Mouse (Mus musculus) kidney, embryonic 14.5 days (tissue): ENCODE results near the gene Prkn. TPM values are rescaled to one million over a fixed set of nuclear protein-coding genes. Genes with fewer than 3 reads are reported as not detected.

Experiments
- ATAC-seq: fragments of 200-750 bp; cut with Nextera tagmentation; 2 replicates; pipeline ENCODE4 v1.8.0; 2017; ENCODE audit warnings: moderate number of reproducible peaks, mild to moderate bottlenecking, moderate TSS enrichment, moderate library complexity; ENCODE audit not compliant: low FRiP score, low TSS enrichment
- H3K27ac ChIP-seq: fragments of 300-500 bp; sonication (generic); 2 replicates; pipeline ENCODE4 v1.5.1; 2014; ENCODE audit warnings: low read depth, mild to moderate bottlenecking, low read length, moderate library complexity, mixed read lengths
- H3K27me3 ChIP-seq: fragments of 300-500 bp; sonication (generic); 2 replicates; pipeline ENCODE4 v1.6.1; 2014; ENCODE audit warnings: mild to moderate bottlenecking, low read length; ENCODE audit not compliant: control insufficient read depth, insufficient read depth
- H3K36me3 ChIP-seq: fragments of 300-500 bp; sonication (generic); 2 replicates; pipeline ENCODE4 v1.6.1; 2014; ENCODE audit warnings: low read length, mixed read lengths; ENCODE audit not compliant: control insufficient read depth, insufficient read depth
- H3K4me1 ChIP-seq: fragments of 300-500 bp; sonication (generic); 2 replicates; pipeline ENCODE4 v1.6.1; 2014; ENCODE audit warnings: low read length, mixed read lengths; ENCODE audit not compliant: control insufficient read depth, insufficient read depth
- H3K4me2 ChIP-seq: fragments of 300-500 bp; sonication (generic); replicated peaks from 2 replicates; pipeline ENCODE4 v1.6.1; 2014; ENCODE audit warnings: low read depth, mild to moderate bottlenecking, low read length
- H3K4me3 ChIP-seq: fragments of 300-500 bp; sonication (generic); 2 replicates; pipeline ENCODE4 v1.5.1; 2014; ENCODE audit warnings: mild to moderate bottlenecking, low read length
- H3K9ac ChIP-seq: fragments of 300-500 bp; sonication (generic); 2 replicates; pipeline ENCODE4 v1.6.1; 2014; ENCODE audit warnings: low read depth, mild to moderate bottlenecking, low read length, moderate library complexity
- H3K9me3 ChIP-seq: fragments of 300-500 bp; sonication (generic); 2 replicates; pipeline ENCODE4 v1.6.1; 2016; ENCODE audit warnings: low read length; ENCODE audit not compliant: control insufficient read depth
- WGBS: fragments of 180-500 bp; shearing (Covaris S2); extraction: QIAGEN DNeasy Blood & Tissue Kit; methylation state at CpG from one replicate; pipeline ENCODE4 v1.1.7; 2014; 5-methylcytosine and 5-hydroxymethylcytosine counted together
- polyA plus RNA-seq: library from polyadenylated mRNA; unstranded; fragments of >200 nt; fragmentation: Nextera tagmentation; extraction: Ambion mirVana; gene quantifications from 2 replicates; pipeline ENCODE4 v1.2.1, GENCODE M21; 2014

Gene Prkn
- polyA plus RNA-seq, 1 experiment from 2014 or later = 2.2 TPM

DNA sequence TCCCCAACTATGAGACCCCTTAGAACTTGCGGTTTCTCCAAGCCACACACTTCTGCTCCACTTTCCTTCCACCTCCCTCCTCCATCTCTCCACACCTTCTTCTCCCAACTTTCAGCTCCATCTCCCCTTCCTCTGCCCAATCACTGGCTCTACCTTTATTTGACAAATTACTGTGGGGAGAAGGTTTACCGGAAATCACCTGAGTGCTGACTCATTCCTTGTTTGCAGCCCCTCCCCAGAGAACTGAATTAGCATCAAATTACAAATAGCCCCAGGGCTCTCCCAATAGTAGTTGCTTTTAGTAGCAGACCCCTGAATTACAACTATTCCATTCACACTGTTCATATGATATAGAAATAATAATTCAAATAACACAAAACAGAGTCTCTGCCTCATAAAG lies 1036.1 kb downstream of the Prkn start:
- ATAC-seq = no peak
- no peak overlapping the region for H3K4me3 ChIP-seq
- no peaks in the 10 kb centered on the region for H3K9me3 ChIP-seq
- WGBS = 74% methylated on average over 2 of the region's 2 CpGs
- no peaks in the 10 kb centered on the region for H3K36me3 ChIP-seq
- no peaks in the 10 kb centered on the region for H3K27me3 ChIP-seq
- no peak overlapping the region for H3K4me2 ChIP-seq
- no peak overlapping the region for H3K9ac ChIP-seq
- no peaks in the 10 kb centered on the region for H3K4me1 ChIP-seq
- H3K27ac ChIP-seq = no peak overlapping the region

- Histone ChIP-seq H3K4me3 (no peak overlapping the region), H3K9me3 (no peaks in the 10 kb centered on the region), H3K27me3 (no peaks in the 10 kb centered on the region), H3K9ac (no peak overlapping the region), H3K4me1 (no peaks in the 10 kb centered on the region), H3K36me3 (no peaks in the 10 kb centered on the region), H3K27ac (no peak overlapping the region), H3K4me2 (no peak overlapping the region)
- no peak for ATAC-seq
- 86% methylated on average over 5 of the region's 5 CpGs for WGBS
Measured at GRCm38 (mm10) chr17:11881110-11881820, 1041.1 kb downstream of the Prkn start.

- H3K4me1 ChIP-seq = no peaks in the 10 kb centered on the region
- WGBS = 94% methylated on average over 6 of the region's 6 CpGs
Measured at GRCm38 (mm10) chr17:11885601-11886000, 1045.4 kb downstream of the Prkn start.

DNA sequence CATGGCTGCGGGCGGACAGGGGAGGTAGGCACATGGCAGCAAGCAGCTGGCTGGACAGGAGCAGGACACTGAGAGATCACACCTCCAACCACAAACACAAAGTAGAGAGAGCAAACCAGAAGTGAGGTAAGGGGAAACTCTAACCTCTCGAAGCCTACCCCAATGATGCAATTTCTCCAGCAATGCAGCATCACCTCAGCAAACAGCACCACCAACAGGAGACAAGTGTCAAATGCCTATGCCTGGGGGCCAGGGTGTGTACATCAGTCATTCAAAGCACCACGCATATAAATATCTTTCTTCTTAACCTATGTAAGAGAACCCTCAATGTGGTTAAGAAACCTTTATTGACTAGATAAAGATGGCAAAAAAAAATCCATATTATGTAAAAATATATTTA lies 1046.8 kb downstream of the Prkn start:
- WGBS = 80% methylated on average over 4 of the region's 4 CpGs
- Histone ChIP-seq H3K27ac (no peak overlapping the region), H3K36me3 (no peaks in the 10 kb centered on the region), H3K4me1 (no peaks in the 10 kb centered on the region), H3K4me3 (no peak overlapping the region), H3K9me3 (no peaks in the 10 kb centered on the region), H3K9ac (no peak overlapping the region), H3K4me2 (no peak overlapping the region), H3K27me3 (no peaks in the 10 kb centered on the region)
- ATAC-seq = no peak

More at GRCm38 (mm10) chr17:11885601-11886000, 1045.4 kb downstream of the Prkn start:
- Histone ChIP-seq H3K27ac (no peak overlapping the region), H3K36me3 (no peaks in the 10 kb centered on the region), H3K4me2 (no peak overlapping the region), H3K4me3 (no peak overlapping the region), H3K27me3 (no peaks in the 10 kb centered on the region), H3K9me3 (no peaks in the 10 kb centered on the region), H3K9ac (no peak overlapping the region)
- ATAC-seq = no peak

- 86% methylated on average over 12 of the region's 12 CpGs for WGBS
- H3K9me3 ChIP-seq = no peaks in the 10 kb centered on the region
- H3K27ac ChIP-seq = no peak overlapping the region
- no peaks in the 10 kb centered on the region for H3K27me3 ChIP-seq
- H3K4me1 ChIP-seq = no peaks in the 10 kb centered on the region
- H3K36me3 ChIP-seq = no peaks in the 10 kb centered on the region
- H3K9ac ChIP-seq = no peak overlapping the region
- H3K4me2 ChIP-seq = no peak overlapping the region
- H3K4me3 ChIP-seq = no peak overlapping the region
- no peak for ATAC-seq
Measured at GRCm38 (mm10) chr17:11887591-11888205, 1047.5 kb downstream of the Prkn start.

GRCm38 (mm10) chr17:11888806-11889205 lies 1048.6 kb downstream of the Prkn start:
- Histone ChIP-seq H3K27me3 (no peaks in the 10 kb centered on the region), H3K4me2 (no peak overlapping the region), H3K27ac (no peak overlapping the region), H3K36me3 (no peaks in the 10 kb centered on the region), H3K4me3 (no peak overlapping the region), H3K4me1 (no peaks in the 10 kb centered on the region), H3K9ac (no peak overlapping the region), H3K9me3 (no peaks in the 10 kb centered on the region)
- ATAC-seq = no peak
- 91% methylated on average over 5 of the region's 5 CpGs for WGBS

- no peak overlapping the region for H3K4me2 ChIP-seq
- no peak overlapping the region for H3K9ac ChIP-seq
- no peaks in the 10 kb centered on the region for H3K36me3 ChIP-seq
- no peak overlapping the region for H3K4me3 ChIP-seq
- H3K4me1 ChIP-seq = no peaks in the 10 kb centered on the region
- no peak overlapping the region for H3K27ac ChIP-seq
- H3K9me3 ChIP-seq = no peaks in the 10 kb centered on the region
- ATAC-seq = no peak
- no peaks in the 10 kb centered on the region for H3K27me3 ChIP-seq
- 92% methylated on average over 7 of the region's 7 CpGs for WGBS
Measured at GRCm38 (mm10) chr17:11900300-11900699, 1060.1 kb downstream of the Prkn start.

GRCm38 (mm10) chr17:11901731-11902130 lies 1061.5 kb downstream of the Prkn start:
- no peak overlapping the region for H3K4me2 ChIP-seq
- no peak overlapping the region for H3K27ac ChIP-seq
- no peak overlapping the region for H3K4me3 ChIP-seq
- WGBS = 81% methylated on average over 3 of the region's 3 CpGs
- no peaks in the 10 kb centered on the region for H3K27me3 ChIP-seq
- H3K9me3 ChIP-seq = no peaks in the 10 kb centered on the region
- no peak overlapping the region for H3K9ac ChIP-seq
- no peaks in the 10 kb centered on the region for H3K36me3 ChIP-seq
- no peak for ATAC-seq
- no peaks in the 10 kb centered on the region for H3K4me1 ChIP-seq

GRCm38 (mm10) chr17:11903001-11903400 lies 1062.8 kb downstream of the Prkn start:
- no peak overlapping the region for H3K4me3 ChIP-seq
- H3K9me3 ChIP-seq = no peaks in the 10 kb centered on the region
- ATAC-seq = no peak
- no peaks in the 10 kb centered on the region for H3K27me3 ChIP-seq
- no peak overlapping the region for H3K9ac ChIP-seq
- H3K27ac ChIP-seq = no peak overlapping the region
- H3K4me2 ChIP-seq = no peak overlapping the region
- H3K4me1 ChIP-seq = no peaks in the 10 kb centered on the region
- WGBS = 47% methylated on average over 6 of the region's 6 CpGs
- H3K36me3 ChIP-seq = no peaks in the 10 kb centered on the region
